Mouse (Mus musculus): ENCODE data around the gene Sept4. TPM values are rescaled to one million over a fixed set of nuclear protein-coding genes. Genes with fewer than 3 reads are reported as not detected.

The Sept4 gene
- total RNA-seq (2023): 1 to 10 TPM; 2.4 to 3.4 TPM

GRCm38 (mm10) chr11:87568255-87568953, at the start of gene Sept4:
Gene Sept4, plus strand, starts transcription at chr11:87568903.

GRCm38 (mm10) chr11:87566501-87566900, 2.2 kb upstream of the Sept4 start, which contains the start of gene Gm11492:
Gene Gm11492, plus strand, starts transcription at chr11:87566653.

GRCm38 (mm10) chr11:87591526-87592353, 23.0 kb downstream of the Sept4 start, which contains the start of gene Mtmr4:
Gene Mtmr4, plus strand, starts transcription at chr11:87592162.

GRCm38 (mm10) chr11:87616790-87617474, 48.2 kb downstream of the Sept4 start, which contains the start of gene Hsf5:
Gene Hsf5, plus strand, starts transcription at chr11:87617164.

Other genes with a start within 250 kb of the Sept4 start
- gene Ppm1e, start 209.9 kb upstream of the Sept4 start, total RNA-seq (2023): 1 to 10 TPM in 1 of 2 experiments, under 1 TPM in 1; 0.75 to 1.7 TPM
- 1 to 10 TPM; 4.5 to 4.7 TPM for gene Rad51c, start 163.9 kb upstream of the Sept4 start, total RNA-seq (2023)
- under 1 TPM; 0.44 to 0.46 TPM for gene Tex14, start 163.8 kb upstream of the Sept4 start, total RNA-seq (2023)
- not detected for gene Gm11492, start 2.2 kb upstream of the Sept4 start, total RNA-seq (2023)
- 10 to 100 TPM; 22.0 to 25.0 TPM for gene Mtmr4, start 23.3 kb downstream of the Sept4 start, total RNA-seq (2023)
- under 1 TPM in 1 of 2 experiments, not detected in 1; 0.09 TPM for gene Hsf5, start 48.3 kb downstream of the Sept4 start, total RNA-seq (2023)
- gene Rnf43, start 93.8 kb downstream of the Sept4 start, total RNA-seq (2023): 1 to 10 TPM in 1 of 2 experiments, under 1 TPM in 1; 0.88 to 3.1 TPM
- gene Supt4a, start 168.6 kb downstream of the Sept4 start, total RNA-seq (2023): 100 to 1,000 TPM; 111 to 117 TPM
- 10 to 100 TPM; 22.2 to 23.4 TPM for gene Tspoap1, start 191.6 kb downstream of the Sept4 start, total RNA-seq (2023)
- 100 to 1,000 TPM; 914 to 936 TPM for gene Mpo, start 224.7 kb downstream of the Sept4 start, total RNA-seq (2023)